8 mouse cellular contexts compared by ENCODE assay signal in genomic region chr3:145758561-145759378, GRCm38 (mm10). TPM values are rescaled to one million over a fixed set of nuclear protein-coding genes. Genes with fewer than 3 reads are reported as not detected.
DNase-seq lines count a peak whose midpoint lies in the region; ATAC-seq and TF ChIP-seq lines count a peak whose summit lies in the region.

Gene Ddah1 (plus strand): TSS chr3:145758675.

- H3K4me1 ChIP-seq in hindbrain, embryonic 11.5 days (replicated peaks; ENCODE audit: control insufficient read depth, insufficient read depth, low read length) = no peaks in the 10 kb centered on the region; the same call in 1 of the 2 replicates
- H3K4me1 ChIP-seq in lung, postnatal 0 days (ENCODE audit: insufficient read depth, low read depth, low read length) = peaks cover 8% of the 10 kb centered on the region; the same call in 1 of the 2 replicates

- H3K9ac ChIP-seq in hindbrain, embryonic 11.5 days (ENCODE audit: low read depth, low read length) = peak within 1 kb of the TSS; percentile 93
- H3K9ac ChIP-seq in lung, postnatal 0 days (replicated peaks; ENCODE audit: low read depth) = peak within 1 kb of the TSS; percentile 3; the same call in 1 of the 2 replicates

- H3K4me3 ChIP-seq in hindbrain, embryonic 11.5 days (ENCODE audit: low read depth, low read length) = peak within 1 kb of the TSS; percentile 70
- peak within 1 kb of the TSS; percentile 51 for H3K4me3 ChIP-seq in lung, postnatal 0 days (ENCODE audit: low read depth, low read length)

- no peaks in the 10 kb centered on the region for H3K9me3 ChIP-seq in hindbrain, embryonic 11.5 days (ENCODE audit: control insufficient read depth, low read length)
- no peaks in the 10 kb centered on the region for H3K9me3 ChIP-seq in lung, postnatal 0 days (ENCODE audit: low read length)

- H3K4me2 ChIP-seq in hindbrain, embryonic 11.5 days (replicated peaks; ENCODE audit: low read depth, low read length) = peak within 1 kb of the TSS; percentile 99
- peak within 1 kb of the TSS; percentile 93 for H3K4me2 ChIP-seq in lung, postnatal 0 days (replicated peaks; ENCODE audit: low read depth, low read length)

- TF ChIP-seq EP300 in lung, postnatal 0 days (IDR thresholded peaks at IDR 0.05) = no peak

- peaks cover 7% of the 10 kb centered on the region; the same call in 1 of the 2 replicates for H3K27me3 ChIP-seq in hindbrain, embryonic 11.5 days (ENCODE audit: control insufficient read depth, insufficient read depth, low read length)
- H3K27me3 ChIP-seq in lung, postnatal 0 days (replicated peaks; ENCODE audit: insufficient read depth, low read length) = no peaks in the 10 kb centered on the region; the same call in 1 of the 2 replicates

- DNase-seq in ZHBTc4 (ENCODE audit: low read depth, low spot score) = peak; percentile 81
- peak; percentile 79 to 89 for DNase-seq in cerebellum, postnatal 10 days
- peak; percentile 47 to 63 for DNase-seq in frontal cortex, postnatal 25 days (ENCODE audit: low spot score in 2 of 2)
- peak; percentile 82 for DNase-seq in hindbrain, embryonic 11.5 days (ENCODE audit: low spot score)
- peak; percentile 50 to 53 for DNase-seq in layer of hippocampus, postnatal 25 days (ENCODE audit: extremely low spot score in 1 of 2, low spot score in 1 of 2)
- DNase-seq in lung, postnatal 0 days (ENCODE audit: low spot score) = peak; percentile 74
- DNase-seq in right cerebral cortex, adult 18-20 months = peak; percentile 79
- DNase-seq in B cell, adult 2 months = no peak

- no peaks in the 10 kb centered on the region for H3K36me3 ChIP-seq in hindbrain, embryonic 11.5 days (ENCODE audit: control insufficient read depth, insufficient read depth, low read length)
- no peaks in the 10 kb centered on the region for H3K36me3 ChIP-seq in lung, postnatal 0 days (ENCODE audit: insufficient read depth, low read length)

- ATAC-seq in hindbrain, embryonic 11.5 days (ENCODE audit: low FRiP score) = peak; percentile 93
- peak; percentile 91 for ATAC-seq in lung, postnatal 0 days

- WGBS in hindbrain, embryonic 11.5 days = under 1% methylated on average over 89 of the region's 97 CpGs
- 1% methylated on average over 79 of the region's 97 CpGs for WGBS in lung, postnatal 0 days

- H3K27ac ChIP-seq in hindbrain, embryonic 11.5 days (ENCODE audit: low read depth, low read length) = peak within 1 kb of the TSS; percentile 68
- H3K27ac ChIP-seq in lung, postnatal 0 days (ENCODE audit: low read length) = no peak within 1 kb of the TSS

- no peak for TF ChIP-seq CTCF in lung, postnatal 0 days (IDR thresholded peaks at IDR 0.05)

RNA-seq across cellular contexts. Expression of gene Ddah1, which starts in this region (rescaled TPM):
- polyA plus RNA-seq in hindbrain, embryonic 11.5 days (2014; fragmentation: Nextera tagmentation; extraction: Ambion mirVana) = 34.7 and 37.4 TPM in 2 replicates
- total RNA-seq in layer of hippocampus, postnatal 25 days (2021) = 10 to 100 TPM; 51.2 to 54.6 TPM
- 20.2 and 20.7 TPM in 2 replicates for polyA plus RNA-seq in lung, postnatal 0 days (2015; fragmentation: Nextera tagmentation; extraction: Ambion mirVana)

Comparison
In these comparisons a context has a peak if more than half of its experiments do, and no peak if none do; other contexts are left out.
1. DNase-seq: peak in ZHBTc4 (single experiment), cerebellum, postnatal 10 days (2 of 2), frontal cortex, postnatal 25 days (2 of 2), hindbrain, embryonic 11.5 days (single experiment), layer of hippocampus, postnatal 25 days (2 of 2), lung, postnatal 0 days (single experiment) and right cerebral cortex, adult 18-20 months (single experiment); none in B cell, adult 2 months (0 of 2).